Mouse (Mus musculus): ENCODE data around the gene Ghrh.

The Ghrh gene

GRCm38 (mm10) chr2:157343337-157343736 is 4.0 kb downstream of the Ghrh start:
- DNase-seq = no peak

DNA sequence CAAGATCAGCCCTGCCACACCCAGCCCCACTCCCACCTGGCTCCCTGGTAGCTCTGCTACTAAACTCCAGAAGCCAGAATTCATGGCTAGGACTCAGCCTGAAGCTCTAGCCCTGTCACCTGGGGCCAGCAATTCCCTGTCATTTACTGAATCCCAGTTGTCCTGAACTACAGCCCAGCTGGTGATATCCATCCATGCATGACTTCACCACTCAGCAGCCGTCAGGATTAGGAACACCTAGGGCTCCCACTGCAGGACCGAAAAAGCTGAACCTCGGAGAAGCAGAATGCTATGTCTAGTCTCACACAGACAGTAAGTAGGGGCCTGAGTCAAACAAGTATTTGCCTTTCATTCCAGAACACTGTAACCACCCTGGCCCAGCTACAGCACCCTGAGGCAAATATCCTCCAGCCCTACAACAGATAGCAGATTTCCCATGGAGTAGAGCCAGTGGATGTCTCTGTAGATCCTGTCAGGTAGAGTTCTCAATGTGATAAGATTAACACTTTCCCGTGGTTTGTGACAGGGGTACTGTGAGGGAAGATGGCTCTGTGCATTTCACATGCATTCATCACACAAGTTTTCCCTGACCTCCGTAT is 4.9 kb downstream of the Ghrh start:
- DNase-seq = no peak

GRCm38 (mm10) chr2:157341554-157342270 is 5.6 kb downstream of the Ghrh start:
- peak; percentile 66 for DNase-seq

- peak; percentile 43 for DNase-seq
Observed at GRCm38 (mm10) chr2:157340221-157340741, 7.0 kb downstream of the Ghrh start.

GRCm38 (mm10) chr2:157339532-157339931 is 7.8 kb downstream of the Ghrh start:
- DNase-seq = peak; percentile 21

DNA sequence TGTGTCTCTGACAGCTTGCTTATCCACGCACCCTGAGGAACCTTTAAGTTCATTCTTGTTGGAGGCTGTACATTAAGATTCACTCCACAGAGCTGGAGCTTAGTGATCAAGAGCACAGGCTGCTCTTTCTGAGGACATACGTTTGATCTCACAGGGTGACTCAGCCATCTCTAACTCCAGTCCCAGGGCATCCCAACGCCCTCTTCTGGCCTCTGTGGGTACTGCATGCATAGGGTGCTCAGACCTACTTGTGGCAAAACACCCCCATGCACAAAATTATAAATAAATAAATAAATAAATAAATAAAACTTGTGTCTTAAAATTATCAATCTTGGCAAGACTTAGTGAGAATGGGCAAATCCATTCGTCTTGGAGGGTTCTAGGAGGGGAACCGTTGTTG is 8.6 kb downstream of the Ghrh start:
- DNase-seq = peak; percentile 70

- DNase-seq = no peak
Observed at GRCm38 (mm10) chr2:157332059-157332458, 15.2 kb downstream of the Ghrh start.

DNA sequence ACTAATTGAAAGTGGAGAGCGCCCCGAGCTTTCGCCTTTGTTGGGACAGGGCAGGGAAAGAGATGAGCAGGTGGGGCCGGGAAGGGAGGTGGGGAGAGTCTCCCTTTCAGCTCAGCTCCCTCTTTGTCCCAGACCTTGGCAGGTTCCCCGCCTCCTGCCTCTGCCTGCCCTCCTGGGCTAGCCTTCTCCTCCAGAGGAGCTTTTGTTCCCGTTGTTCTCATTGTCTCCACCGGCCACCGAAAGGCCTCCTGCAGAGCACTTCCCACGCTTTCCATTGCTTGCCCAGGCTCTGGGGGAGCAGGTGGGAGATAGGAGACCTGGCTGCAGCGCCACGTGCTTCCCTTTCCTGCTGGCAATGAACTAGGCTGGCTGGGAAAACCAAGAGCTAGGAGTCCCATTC is 18.7 kb downstream of the Ghrh start:
- no peak for DNase-seq

DNA sequence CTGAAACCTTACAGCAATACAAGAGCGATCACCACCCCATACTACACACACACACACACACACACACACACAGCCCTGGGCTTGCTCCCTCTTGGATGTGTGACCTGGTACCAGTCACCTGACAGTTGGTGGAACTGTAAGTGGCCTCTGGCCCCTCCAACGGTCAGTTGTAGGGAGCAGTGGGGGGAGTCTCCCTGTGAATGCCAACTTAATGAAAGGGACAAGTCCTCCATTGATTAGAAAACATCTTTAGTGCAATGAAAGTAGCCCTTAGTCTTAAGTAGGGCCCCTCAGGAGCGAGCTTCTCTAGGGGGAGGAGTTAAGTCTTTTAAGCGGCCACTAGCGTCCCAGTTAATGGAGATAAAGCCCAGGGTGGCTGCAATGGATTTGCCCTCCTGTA is 19.2 kb downstream of the Ghrh start:
- no peak for DNase-seq

DNA sequence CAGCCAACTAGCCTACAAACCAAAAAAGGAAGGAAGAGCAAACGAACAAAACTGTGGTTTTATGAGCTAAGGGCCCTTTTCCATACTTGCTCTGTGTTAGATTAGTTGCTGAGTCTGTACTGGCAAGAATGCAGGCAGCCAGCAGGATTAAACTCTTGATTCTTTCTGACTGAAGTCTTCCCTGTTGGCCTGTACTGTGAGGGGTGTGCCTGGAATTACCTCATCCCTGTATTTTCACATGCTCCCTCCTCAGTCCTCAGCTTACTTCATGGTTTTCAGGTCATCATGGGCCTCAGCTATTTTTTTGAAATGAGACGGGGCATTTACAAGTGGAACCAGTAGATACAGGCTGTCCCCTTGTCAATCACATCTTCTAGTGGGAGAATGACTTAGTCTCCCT is 22.1 kb downstream of the Ghrh start:
- DNase-seq = no peak

DNA sequence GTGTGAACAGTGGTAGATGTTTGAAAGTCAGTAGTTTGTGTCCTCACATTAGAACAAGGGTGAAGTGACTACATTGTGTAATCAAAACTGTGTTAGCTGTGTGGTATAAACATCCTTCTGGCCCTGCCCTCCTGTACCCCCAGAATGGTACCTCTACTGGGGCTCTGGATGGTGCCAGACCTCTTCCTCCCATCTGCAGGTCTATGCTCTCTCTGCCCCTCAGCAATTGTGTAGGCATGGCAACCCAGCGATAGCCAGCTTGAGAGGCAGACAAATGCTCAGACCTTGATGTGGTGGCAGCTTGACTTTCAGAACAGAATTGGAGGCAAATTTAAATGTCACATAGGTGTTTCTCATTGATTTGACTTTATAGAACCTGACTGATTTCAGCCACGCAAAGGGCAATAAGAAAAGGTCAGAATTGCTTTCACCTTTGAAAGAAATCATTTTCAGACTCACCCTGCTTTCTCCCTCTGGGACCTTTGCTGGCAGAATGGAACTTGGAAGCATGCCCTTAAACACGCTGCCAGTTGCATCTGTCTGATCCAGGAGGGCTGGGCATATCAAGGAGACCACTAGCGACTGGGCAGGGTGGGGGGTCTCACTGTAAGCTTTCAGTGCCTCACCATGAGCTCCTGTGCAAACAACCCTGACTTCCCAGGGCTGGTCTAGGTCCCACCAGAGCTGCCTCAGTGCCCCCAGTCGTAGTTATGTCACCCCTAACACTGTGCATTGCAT is 25.1 kb downstream of the Ghrh start:
- no peak for DNase-seq

GRCm38 (mm10) chr2:157320886-157321285 is 26.4 kb downstream of the Ghrh start:
- peak; percentile 31 for DNase-seq

DNA sequence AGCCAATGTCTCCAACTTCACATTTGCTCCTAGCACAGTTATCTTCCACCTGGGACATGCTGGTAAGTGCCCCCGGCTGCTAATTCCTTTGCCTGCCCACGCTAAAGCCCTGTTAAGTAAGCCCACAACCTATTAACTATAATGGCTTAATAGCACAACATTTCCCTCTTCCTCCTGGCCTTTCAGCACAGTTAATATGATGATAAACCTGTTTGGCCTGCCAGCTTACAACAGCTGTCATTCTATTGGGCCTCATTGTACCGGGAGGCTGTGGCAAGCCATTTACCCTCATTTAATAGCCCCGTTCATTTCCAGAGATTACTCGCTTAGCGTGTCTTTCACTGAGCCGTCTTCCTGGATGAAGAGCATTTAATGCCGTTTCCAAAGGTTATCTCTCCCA is 27.2 kb downstream of the Ghrh start:
- no peak for DNase-seq

- DNase-seq = no peak
Observed at GRCm38 (mm10) chr2:157317220-157317619, 30.1 kb downstream of the Ghrh start.

DNA sequence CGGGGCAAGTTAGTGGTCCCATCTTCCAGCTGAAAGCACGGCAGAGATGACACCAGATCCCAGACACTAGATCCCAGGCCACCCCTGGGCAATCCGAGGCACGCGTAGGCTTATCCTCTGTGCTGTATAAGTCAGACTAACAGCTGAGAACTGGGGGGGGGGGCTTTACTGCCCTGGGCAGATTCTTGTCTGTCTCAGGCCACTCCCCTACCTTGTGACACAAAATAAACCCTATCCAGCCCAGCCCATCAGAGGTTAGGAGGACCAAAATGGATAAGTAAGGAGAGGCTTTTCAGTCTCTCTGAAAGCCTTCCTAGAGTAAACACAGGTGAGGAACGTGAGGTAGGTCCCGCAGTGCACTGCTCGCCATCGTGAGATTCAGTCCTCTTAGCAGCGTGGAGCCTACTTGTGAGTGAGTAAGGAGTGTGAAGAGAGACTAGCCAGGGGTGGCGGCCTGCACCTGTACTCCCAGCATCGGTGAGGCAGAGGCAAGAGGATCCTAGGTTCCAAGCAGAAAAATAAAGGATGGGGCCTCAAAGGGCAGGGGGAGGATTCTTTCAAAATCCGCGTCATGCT is 30.9 kb downstream of the Ghrh start:
- DNase-seq = no peak

- DNase-seq = no peak
Observed at GRCm38 (mm10) chr2:157315486-157315885, 31.8 kb downstream of the Ghrh start.

DNA sequence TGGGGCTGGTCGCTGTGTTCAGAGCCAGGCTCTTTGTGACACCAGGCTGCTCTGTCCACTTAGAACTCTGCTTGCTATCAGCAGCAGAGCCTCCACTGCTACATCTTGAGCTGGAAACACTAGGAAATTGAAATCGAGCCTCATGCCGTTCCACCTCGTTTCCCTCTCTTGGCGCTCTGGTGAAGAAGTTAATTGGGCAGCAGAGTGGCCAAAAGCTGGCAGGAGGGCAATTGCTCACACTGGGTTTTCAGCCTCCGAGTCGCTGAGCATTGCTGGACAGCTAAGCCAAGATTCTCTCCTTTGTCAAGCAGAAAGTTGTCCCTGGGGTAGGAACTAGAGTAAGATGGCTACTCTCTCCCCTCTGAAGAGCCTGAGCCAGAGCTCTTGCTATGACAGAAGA is 33.0 kb downstream of the Ghrh start:
- DNase-seq = peak; percentile 22

GRCm38 (mm10) chr2:157313718-157314117 is 33.6 kb downstream of the Ghrh start:
- DNase-seq = no peak

DNA sequence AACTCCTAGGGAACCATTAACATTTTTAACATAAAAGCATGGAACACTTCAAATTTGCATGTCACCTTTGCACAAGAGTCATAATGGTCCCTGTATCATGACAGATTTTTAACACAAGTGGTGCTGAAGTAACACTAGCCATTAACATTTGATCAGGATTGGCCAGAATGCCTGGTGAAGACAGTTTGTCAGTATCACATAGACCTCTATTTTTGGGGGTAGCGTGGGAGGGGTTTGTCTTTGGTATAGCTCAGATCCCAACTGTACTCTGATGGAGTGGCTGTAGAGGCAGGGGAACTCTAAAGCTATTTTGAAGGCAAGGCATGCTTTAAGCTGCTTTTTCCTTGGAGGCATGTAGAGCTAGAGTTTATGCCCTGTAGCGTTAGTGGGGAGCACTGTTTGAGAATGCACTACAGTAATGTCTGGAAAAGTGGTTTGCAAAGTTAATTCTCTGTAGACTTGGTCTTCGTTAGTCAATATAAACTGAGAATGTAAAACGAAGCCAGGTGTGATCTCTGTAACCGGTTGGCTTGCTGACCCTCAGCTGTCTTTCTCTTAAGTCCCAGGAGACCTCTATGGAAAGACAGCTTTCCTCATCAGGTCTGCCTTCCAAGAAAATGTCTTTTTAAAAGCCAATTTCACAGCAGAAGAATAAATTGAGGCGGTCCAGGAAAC is 36.2 kb downstream of the Ghrh start:
- no peak for DNase-seq

GRCm38 (mm10) chr2:157309611-157310010 is 37.7 kb downstream of the Ghrh start:
- no peak for DNase-seq

GRCm38 (mm10) chr2:157308273-157308917 is 38.9 kb downstream of the Ghrh start:
- no peak for DNase-seq

DNA sequence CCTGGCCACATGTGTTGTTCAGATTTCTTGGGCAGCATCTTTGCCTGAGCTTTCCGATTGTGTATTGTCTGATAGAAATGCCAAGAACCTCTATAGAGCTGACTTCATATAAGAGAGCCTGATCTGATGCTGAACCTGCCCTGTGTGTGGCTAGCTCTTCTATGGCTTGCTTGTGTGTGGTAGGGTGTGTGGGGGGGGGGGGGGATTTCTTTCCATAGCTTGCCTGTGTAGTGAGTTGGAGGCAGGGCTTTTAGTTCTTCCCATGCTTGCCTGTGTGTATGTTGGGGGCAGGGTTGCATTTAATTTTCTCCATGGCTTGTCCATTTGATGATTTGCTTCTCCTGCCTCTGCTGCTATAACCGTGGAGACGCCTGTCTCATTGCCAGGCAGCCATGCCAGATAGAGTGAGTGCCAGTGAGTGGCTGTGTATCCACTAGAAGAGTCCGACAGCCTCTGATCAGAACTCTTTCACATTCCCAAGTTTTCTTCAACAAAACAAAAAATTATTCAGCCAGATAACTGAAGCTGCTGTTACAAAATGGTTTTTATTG is 39.5 kb downstream of the Ghrh start:
- no peak for DNase-seq

All from kidney, adult 9 months (tissue).